ENCODE assay signal across 18 mouse cellular contexts in genomic region chr1:156027849-156028248, GRCm38 (mm10).
"Had no signal": no experiment of that assay in that cellular context is flagged by ENCODE, and none has a peak within 500 bp of the region (broad histone marks: within the 10 kb centered on the region; RNA-seq: fewer than 3 reads in every experiment).

No protein-coding gene starts in this region.

- DNase-seq: kidney, adult 11 months; kidney, adult 9 months; kidney, postnatal 4 days; lung, postnatal 14 days; midbrain, embryonic 14.5 days; right cerebral cortex, adult 18-20 months; right cerebral cortex, postnatal 25 days; thymus, postnatal 25 days had no signal

- H3K9me3 ChIP-seq: limb, embryonic 10.5 days; liver, embryonic 15.5 days; lung, embryonic 15.5 days; midbrain, embryonic 10.5 days; neural tube, embryonic 15.5 days; stomach, embryonic 15.5 days had no signal

- H3K4me3 ChIP-seq: layer of hippocampus, adult 2 months; left cerebral cortex, adult 2 months; limb, embryonic 10.5 days; liver, embryonic 15.5 days; lung, embryonic 15.5 days; midbrain, embryonic 10.5 days; myocyte; neural tube, embryonic 15.5 days; stomach, embryonic 15.5 days had no signal

- H3K27me3 ChIP-seq: liver, embryonic 15.5 days; lung, embryonic 15.5 days; neural tube, embryonic 15.5 days; stomach, embryonic 15.5 days had no signal

- H3K27ac ChIP-seq: kidney, postnatal 0 days; layer of hippocampus, adult 2 months; left cerebral cortex, adult 2 months; limb, embryonic 10.5 days; liver, embryonic 15.5 days; lung, embryonic 15.5 days; midbrain, embryonic 10.5 days; neural tube, embryonic 15.5 days; stomach, embryonic 15.5 days had no signal

- H3K4me2 ChIP-seq: liver, embryonic 15.5 days; lung, embryonic 15.5 days; neural tube, embryonic 15.5 days; stomach, embryonic 15.5 days had no signal

- H3K4me1 ChIP-seq: limb, embryonic 10.5 days; lung, embryonic 15.5 days; midbrain, embryonic 10.5 days; neural tube, embryonic 15.5 days; stomach, embryonic 15.5 days had no signal

- H3K9ac ChIP-seq: liver, embryonic 15.5 days; lung, embryonic 15.5 days; neural tube, embryonic 15.5 days; stomach, embryonic 15.5 days had no signal
